Mouse (Mus musculus): ENCODE measurements around the gene Astn1.

Astn1 gene

GRCm38 (mm10) chr1:158513572-158513971 is 151.5 kb downstream of the Astn1 start:
- DNase-seq (ENCODE audit: low read depth in 1 of 2, low spot score in 2 of 2): no peak

GRCm38 (mm10) chr1:158516558-158516957 is 154.5 kb downstream of the Astn1 start:
- no peak for DNase-seq (ENCODE audit: low read depth in 1 of 2, low spot score in 2 of 2)

- no peak for DNase-seq (ENCODE audit: low read depth in 1 of 2, low spot score in 2 of 2)
These were observed 174.1 kb downstream of the Astn1 start for GRCm38 (mm10) chr1:158536195-158536594.

- no peak for DNase-seq (ENCODE audit: low read depth in 1 of 2, low spot score in 2 of 2)
These were observed 174.8 kb downstream of the Astn1 start for GRCm38 (mm10) chr1:158536867-158537266.

DNA sequence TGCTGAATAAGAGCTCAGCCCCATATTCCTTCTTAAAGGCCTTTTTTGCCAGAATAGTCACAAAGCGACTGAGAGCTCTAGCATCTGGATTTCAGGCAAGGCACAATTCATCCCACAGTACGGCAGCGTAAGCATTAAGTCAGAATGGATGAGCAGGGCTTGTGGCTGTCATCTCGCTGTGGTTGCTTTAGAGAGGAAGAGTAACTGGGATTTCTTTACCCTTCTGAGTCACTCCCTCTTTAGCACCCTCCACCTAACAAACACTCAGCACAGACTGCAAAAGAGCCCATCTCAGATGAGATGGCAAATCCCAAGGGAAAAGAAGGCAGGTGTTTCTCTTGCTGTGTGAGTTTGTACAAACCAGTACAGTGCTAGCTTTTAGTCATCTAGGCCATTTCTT is 183.0 kb downstream of the Astn1 start:
- no peak for DNase-seq (ENCODE audit: low read depth in 1 of 2, low spot score in 2 of 2)

DNA sequence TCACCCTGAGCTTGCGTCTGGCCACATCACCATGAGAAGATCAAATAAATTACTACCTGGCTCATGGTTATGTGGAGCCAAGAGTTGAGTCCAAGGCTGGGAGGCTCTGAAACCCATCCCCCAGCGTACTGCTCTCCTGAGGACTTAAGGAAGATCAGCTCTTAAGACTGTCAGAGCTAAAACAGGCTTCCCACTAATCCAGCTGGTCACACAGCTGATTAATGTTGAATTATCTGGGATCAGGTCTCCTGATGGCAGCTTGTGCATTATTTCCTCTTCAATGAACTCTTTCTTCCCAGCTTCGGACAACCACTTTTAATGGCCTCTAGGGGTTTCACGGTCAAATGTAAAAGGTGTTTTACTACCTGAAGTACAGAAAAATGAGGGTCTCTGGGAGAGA is 184.4 kb downstream of the Astn1 start:
- no peak for DNase-seq (ENCODE audit: low read depth in 1 of 2, low spot score in 2 of 2)

DNA sequence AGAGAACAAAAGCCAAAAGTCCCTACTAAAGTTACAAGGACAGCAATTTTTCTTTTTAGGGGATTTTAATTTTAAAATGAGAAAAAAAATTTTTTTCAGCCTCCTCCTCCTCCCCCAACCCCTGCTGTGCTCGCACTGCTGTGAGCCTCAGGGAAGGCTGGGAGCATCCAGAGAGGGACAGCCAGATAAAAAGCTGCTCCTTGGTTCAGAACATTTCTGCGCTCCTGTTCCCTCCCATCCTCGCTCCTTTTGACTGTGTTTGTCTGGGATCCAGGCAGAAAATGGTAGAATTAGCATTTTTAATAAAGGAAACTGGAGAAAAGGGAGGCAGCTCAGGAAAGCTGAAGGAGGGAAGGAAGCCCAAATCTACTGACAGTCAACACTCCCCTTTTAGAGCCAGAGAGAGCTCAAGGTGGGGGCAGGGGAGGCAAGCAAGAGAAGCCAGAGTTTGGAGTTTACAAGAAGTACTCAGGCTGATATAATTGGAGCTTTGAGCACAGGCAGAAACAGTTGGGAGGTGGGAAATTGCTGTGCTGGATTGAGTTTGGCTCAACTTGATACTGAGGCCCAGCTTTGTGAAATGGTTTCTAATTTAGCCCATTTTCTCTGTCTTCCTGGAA is 185.6 kb downstream of the Astn1 start:
- no peak for DNase-seq (ENCODE audit: low read depth in 1 of 2, low spot score in 2 of 2)

- DNase-seq (ENCODE audit: low read depth in 1 of 2, low spot score in 2 of 2): no peak
These were observed 186.2 kb downstream of the Astn1 start for GRCm38 (mm10) chr1:158548319-158548718.

DNA sequence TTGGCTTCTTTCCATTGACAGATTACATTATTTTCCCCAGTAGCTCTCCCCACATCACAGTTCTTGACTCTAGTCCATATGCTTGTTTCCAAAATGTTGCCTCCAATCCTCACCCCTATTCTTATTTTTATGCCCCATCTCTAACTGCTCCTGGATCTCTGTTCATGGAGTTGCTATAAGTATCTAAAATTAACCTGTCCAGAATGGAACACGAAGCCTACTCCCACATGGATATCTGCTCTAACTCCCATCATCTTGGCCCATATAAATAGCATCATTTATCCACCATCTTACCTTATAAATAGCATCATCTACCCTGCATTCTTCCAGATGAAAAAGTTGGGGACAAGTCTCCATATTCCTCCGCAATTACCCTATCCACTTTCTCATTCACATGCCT is 187.5 kb downstream of the Astn1 start:
- DNase-seq (ENCODE audit: low read depth in 1 of 2, low spot score in 2 of 2): no peak

DNA sequence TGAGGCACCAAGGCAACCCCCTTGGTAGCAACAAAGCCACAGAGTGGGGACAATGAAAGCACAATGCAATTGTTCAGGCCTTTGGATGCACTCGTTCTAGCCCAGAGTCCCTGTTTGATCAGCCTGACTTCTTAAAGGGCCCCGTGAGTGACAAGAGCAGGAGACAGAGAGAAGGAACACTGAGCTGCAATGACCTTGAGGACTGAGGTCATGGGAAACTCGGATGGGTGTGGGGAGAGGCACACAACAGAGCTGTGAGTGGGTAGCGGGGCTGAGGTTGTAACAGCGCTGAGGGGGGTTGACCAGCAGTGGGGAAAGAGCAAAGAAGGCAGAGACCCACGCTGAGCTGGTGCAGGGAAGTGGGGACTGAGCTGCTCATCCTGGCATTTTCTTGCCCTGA is 189.9 kb downstream of the Astn1 start:
- DNase-seq (ENCODE audit: low read depth in 1 of 2, low spot score in 2 of 2): no peak

GRCm38 (mm10) chr1:158553341-158553740 is 191.3 kb downstream of the Astn1 start:
- DNase-seq (ENCODE audit: low read depth in 1 of 2, low spot score in 2 of 2): no peak

DNA sequence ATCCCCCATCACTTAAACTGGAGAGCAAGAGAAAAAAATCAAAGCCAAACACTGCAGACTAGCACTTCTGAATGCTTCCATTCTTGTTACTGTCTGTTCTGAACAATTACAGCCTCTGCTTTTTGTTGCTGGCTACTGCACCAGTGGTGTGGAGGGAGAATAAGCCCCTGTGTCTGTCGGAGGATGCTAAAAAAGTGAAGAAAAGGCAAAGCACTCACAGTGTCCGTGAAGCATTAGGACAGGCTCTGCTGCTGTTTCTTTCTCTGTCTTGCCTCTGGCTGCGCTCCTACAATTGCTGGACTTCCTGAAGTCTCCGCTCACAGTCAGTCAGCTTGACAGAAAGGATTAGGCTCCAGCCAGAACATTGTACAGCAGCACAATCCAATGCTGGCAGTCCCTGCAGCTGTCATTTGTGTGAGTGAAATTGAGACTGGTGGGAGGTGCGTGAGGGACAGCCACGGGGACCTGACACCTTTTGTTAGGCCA is 192.0 kb downstream of the Astn1 start:
- no peak for DNase-seq (ENCODE audit: low read depth in 1 of 2, low spot score in 2 of 2)

- DNase-seq (ENCODE audit: low read depth in 1 of 2, low spot score in 2 of 2): no peak
These were observed 211.1 kb downstream of the Astn1 start for GRCm38 (mm10) chr1:158573168-158573567.

DNA sequence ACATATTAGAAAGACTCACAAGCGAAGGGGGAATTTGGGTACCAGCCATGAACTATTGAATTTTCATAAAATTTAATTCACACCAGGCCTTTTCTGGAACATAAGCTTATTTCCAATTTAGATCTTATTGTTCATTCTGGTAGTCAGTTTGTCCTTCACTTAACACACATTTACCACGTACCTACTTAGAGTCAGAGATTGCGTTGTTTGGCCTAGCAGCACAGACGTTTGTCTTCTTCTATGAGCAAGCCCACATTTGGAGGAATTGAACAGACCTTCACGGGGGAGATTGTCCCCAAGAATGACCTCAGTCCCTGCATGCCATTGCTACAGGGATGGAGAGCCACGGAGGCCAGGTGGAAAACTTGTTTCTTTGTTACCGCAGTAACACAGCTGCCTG is 211.5 kb downstream of the Astn1 start:
- DNase-seq (ENCODE audit: low read depth in 1 of 2, low spot score in 2 of 2): no peak

GRCm38 (mm10) chr1:158575997-158576396 is 213.9 kb downstream of the Astn1 start:
- DNase-seq (ENCODE audit: low read depth in 1 of 2, low spot score in 2 of 2): no peak

DNA sequence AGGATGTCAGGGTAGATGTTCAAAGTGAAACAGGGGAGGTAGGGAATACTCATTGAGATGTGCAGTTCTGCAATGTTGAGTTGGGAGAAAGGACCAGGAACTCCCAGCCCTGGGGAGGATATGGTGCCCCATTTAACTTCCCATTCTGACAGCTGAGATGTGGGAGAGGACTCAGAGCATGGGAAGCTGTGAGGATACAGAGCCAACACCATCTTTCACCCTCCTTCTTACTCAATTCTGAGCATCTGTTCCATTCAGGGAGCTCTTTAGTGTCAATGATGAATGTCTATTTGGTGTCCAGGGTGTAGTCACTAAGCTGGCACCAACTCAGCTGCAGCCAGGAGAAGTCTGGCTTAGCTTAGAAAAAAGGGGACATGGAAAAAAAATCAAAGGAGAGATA is 219.7 kb downstream of the Astn1 start:
- DNase-seq (ENCODE audit: low read depth in 1 of 2, low spot score in 2 of 2): no peak

DNA sequence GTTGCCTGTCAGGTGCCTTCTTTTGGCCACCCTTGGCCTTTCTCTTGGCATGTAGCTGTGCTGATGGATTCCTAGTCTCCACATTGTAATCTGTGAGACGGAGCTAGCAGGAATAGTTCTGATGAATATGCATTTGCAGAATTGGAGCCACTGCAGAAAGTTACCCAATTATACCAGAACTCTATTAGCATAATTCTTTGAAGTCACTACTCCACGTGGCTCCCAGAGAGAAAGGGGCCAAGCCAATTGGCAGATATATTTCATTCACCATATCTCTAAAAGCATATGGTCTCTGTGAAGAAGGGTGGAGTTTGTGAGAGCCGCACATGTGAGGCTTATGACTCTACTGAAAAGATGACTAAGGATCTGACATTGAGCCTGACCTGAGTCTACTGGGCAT is 226.8 kb downstream of the Astn1 start:
- no peak for DNase-seq (ENCODE audit: low read depth in 1 of 2, low spot score in 2 of 2)

GRCm38 (mm10) chr1:158596726-158597448 is 234.8 kb downstream of the Astn1 start:
- DNase-seq (ENCODE audit: low read depth in 1 of 2, low spot score in 2 of 2): no peak

DNA sequence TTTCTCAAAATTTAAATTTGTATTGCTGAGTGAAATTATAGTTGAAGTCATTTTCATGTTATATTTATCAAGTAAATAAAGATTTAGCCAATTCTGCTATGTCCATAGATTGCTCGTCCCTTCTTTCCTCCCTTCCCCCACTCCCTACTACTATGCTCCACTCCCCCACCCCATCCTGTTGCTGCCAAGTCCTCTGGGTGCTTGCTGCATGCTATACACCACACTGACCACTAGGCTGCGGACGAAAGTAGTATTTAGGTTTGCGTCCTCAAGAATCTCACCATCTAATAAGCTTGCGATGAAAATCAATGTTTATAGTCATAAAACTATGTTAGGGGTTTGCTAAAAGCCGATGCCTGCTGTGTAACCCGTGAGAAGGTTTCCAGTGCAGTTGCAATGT is 235.9 kb downstream of the Astn1 start:
- DNase-seq (ENCODE audit: low read depth in 1 of 2, low spot score in 2 of 2): no peak

- DNase-seq (ENCODE audit: low read depth in 1 of 2, low spot score in 2 of 2): no peak
These were observed 237.4 kb downstream of the Astn1 start for GRCm38 (mm10) chr1:158599435-158599834.

- DNase-seq (ENCODE audit: low read depth in 1 of 2, low spot score in 2 of 2): no peak
These were observed 241.0 kb downstream of the Astn1 start for GRCm38 (mm10) chr1:158603056-158603455.

GRCm38 (mm10) chr1:158604149-158604548 is 242.1 kb downstream of the Astn1 start:
- DNase-seq (ENCODE audit: low read depth in 1 of 2, low spot score in 2 of 2): no peak

DNA sequence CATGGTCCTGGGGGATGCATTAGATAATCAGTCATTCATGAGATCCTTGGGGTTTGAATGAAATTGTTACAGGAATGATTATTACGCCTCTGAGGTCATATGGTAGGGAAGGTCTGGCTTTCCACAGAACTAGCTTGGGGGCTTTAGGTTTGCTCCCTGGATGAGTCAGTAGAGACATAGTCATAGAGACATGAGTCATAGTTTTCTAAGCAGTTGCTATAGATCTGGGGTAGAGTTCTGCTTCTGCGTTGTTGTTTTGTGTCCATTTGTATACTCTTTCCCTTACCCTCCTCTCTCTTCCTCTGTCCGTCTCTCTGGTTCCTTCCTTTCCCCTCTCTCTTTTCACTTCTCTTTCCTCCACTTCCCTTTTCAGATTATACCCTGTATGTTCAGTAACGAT is 243.5 kb downstream of the Astn1 start:
- no peak for DNase-seq (ENCODE audit: low read depth in 1 of 2, low spot score in 2 of 2)
